Mouse (Mus musculus) right cerebral cortex, postnatal 4 days (tissue): ENCODE measurements around the gene Chd1l.

Experiments used
- DNase-seq: peaks from one replicate; pipeline ENCODE4 v3.0.0-alpha.2; 2022

Chd1l gene

DNA sequence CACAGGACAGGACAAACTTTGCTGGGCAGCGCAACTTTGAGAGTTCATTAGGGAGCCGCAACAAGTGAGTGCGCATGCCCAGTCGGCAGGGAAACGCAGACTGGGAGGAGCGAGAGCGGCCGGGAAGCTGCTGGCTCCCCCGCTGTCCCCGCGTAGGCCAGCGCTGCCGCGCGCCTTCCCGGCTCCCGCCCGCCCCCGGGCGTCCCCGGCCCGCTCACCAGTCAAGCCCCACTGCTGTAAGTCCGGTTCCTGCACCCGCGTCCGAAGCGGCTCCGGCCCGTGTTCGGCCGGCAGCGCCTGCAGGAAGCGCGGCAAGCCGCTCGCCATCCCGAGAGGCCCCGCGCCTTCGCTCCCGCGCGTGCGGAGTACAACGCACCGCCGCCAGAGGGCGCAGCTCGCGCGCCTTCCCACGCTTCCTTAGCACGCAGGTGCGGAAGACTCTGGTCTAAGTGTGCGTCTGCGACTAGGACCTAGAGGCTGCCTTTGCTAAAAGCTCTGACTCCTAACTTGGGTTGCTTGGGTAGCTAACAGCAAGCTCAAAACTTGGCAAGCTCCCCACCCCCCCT lies at the start of gene Chd1l:
Gene Chd1l, minus strand, starts transcription at position 359 of the 566 bp plus-strand sequence.
- DNase-seq, result peak; percentile 92

- DNase-seq, result no peak
Measured at GRCm38 (mm10) chr3:97659746-97660145, 49.7 kb upstream of the Chd1l start.

GRCm38 (mm10) chr3:97658426-97659193 lies 48.6 kb upstream of the Chd1l start:
- DNase-seq, result peak; percentile 65

GRCm38 (mm10) chr3:97657655-97658411 lies 47.8 kb upstream of the Chd1l start, which contains the start of gene Prkab2:
Prkab2 (plus strand) TSS chr3:97658193.
- DNase-seq, result peak; percentile 100

GRCm38 (mm10) chr3:97654901-97655300 lies 44.9 kb upstream of the Chd1l start:
- DNase-seq, result peak; percentile 21

- DNase-seq, result no peak
Measured at GRCm38 (mm10) chr3:97653781-97654180, 43.8 kb upstream of the Chd1l start.

DNA sequence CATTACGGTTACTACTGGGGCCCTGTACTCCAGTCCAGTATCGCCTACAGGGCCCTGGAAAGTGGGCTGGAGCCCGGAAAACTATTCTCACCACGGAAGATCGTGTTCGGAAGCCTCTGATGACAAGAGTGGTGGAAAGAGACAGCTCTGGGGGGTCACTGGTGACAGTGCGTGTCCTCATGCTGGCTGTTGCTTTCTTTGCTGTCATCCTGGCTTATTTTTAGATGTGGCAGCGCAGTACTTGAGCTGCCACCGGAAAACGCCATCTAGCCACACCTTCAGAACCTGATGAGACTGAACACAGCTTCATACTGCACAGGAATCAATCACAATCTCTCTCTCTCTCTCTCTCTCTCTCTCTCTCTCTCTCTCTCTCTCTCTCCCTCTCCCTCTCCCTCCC lies 41.6 kb upstream of the Chd1l start:
- DNase-seq, result no peak

DNA sequence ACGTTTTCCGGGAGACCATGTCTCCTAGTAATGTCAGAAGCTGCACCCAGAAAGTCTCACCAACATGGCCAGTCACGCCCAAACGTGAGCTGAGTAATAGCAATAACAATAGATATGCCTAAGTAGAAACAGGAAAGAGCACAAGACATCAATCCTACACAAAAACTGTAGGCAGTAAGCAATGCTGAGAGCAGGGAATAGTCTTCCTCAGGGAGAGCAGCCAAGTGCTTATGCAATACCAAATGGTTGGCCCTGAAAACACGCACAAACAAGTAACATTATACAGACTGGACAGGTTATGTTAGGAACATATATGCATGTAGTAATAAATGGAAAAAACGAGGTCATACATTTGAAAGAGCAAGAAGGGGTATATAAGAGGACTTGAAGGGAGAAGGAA lies 39.5 kb upstream of the Chd1l start:
- no peak for DNase-seq

DNA sequence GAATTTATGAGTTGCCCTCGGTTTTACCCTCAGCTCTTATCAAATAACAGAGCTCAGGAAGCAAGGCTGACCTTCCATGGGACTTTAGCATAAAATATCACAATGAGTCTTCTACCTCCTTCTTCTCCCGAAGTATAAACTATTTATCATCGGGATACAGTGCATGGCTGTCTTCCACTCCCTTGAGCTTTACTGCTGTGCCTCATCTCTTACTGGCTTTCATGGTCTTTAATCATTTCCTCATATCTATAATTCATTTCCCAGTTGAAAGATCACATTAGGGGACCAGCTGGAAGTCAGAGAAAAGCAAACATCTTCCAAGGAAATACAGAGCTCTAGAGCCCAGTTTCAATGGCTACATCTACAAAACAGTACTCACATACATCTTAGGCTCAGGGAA lies 39.0 kb upstream of the Chd1l start:
- DNase-seq, result no peak

DNA sequence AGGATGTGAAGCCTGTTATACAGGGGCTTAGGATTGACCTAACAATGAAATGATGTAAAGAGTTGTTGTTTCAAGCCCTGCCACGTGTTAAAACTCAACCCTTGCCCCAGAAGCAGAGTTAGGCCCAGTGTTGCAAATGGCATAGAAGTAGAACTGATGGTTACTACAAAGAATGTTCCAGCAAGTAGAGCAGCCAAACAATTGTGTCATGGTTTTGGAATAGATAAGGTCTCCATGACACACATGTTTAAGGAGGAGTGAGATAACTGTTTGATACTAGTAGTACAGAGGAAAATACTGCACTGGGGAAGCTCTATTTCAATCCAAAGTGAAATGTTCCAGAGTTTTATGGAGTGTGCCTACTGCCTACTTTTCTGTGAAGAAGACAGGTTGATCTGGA lies 38.5 kb upstream of the Chd1l start:
- no peak for DNase-seq

GRCm38 (mm10) chr3:97642001-97642400 lies 32.0 kb upstream of the Chd1l start:
- DNase-seq, result no peak

DNA sequence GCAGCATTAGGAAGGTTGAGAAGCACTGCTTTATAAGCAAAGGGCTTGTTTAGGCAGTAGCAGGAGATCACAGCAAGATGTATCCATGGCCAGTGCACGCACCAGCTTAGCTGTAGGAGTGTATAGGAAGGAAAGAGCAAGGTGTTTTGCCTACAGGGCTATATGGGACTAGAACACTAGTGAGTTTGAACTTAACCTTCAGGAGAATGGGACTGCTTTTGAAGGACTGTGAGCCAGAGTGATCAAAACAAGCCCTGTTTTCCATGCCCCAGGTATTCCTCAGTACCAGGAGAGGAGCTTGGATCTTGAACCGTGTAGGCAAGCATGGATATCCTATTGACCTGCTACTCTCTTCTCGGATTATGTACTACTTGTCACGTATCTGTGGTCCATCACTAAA lies 31.4 kb upstream of the Chd1l start:
- no peak for DNase-seq

- no peak for DNase-seq
Measured at GRCm38 (mm10) chr3:97634288-97634761, 24.3 kb upstream of the Chd1l start.

- no peak for DNase-seq
Measured at GRCm38 (mm10) chr3:97633456-97633855, 23.5 kb upstream of the Chd1l start.

DNA sequence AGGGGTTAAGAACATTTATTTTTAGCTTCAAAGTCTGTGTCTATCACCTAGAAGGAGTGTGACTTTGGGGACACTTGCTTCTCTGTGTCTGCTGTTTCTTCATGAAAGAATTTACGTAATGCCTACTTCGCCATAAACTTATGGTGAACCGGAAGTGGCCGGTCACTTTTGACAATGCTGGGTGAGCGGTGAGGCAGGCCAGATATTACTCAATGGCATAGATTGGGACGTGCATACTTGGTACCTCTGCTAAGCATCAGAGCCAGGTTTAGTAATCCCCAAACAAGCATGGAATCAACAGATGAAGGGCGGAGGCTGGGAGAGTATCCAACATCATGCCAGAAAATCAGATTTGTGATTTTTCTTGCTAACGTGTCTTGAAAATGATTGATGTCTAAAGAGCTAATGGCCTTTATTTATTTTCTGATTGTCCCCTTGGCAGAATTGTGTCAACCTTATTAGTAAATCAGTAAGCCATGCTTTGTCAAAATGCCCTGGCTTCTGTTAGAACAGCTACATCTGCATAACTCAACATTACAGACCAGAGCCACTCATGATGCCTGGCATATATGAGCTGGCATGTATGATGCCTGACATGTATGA lies 21.4 kb upstream of the Chd1l start:
- no peak for DNase-seq

DNA sequence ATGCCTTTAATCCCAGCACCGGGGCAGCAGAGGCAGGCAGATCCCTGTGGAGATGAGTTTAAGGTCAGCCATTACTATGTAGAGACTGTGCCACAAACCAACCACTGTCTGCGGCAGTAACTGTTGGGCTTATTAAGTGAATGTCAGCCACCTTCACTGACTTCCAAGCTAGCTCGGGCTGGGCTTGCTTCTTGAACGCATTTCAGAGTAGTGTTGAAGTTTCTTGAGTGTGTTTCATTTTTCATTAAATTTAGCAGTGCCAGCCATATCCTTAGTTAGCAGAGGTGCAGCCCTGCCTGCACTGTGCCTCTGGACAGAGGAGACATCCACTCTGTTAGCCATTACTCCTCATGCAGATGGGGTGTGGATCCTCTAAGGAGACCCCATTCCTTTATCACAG lies 20.7 kb upstream of the Chd1l start:
- DNase-seq, result no peak

- no peak for DNase-seq
Measured at GRCm38 (mm10) chr3:97629941-97630340, 19.9 kb upstream of the Chd1l start.

- no peak for DNase-seq
Measured at GRCm38 (mm10) chr3:97628391-97629001, 18.5 kb upstream of the Chd1l start, which contains the start of gene Fmo5. Fmo5 (plus strand) TSS chr3:97628804.

DNA sequence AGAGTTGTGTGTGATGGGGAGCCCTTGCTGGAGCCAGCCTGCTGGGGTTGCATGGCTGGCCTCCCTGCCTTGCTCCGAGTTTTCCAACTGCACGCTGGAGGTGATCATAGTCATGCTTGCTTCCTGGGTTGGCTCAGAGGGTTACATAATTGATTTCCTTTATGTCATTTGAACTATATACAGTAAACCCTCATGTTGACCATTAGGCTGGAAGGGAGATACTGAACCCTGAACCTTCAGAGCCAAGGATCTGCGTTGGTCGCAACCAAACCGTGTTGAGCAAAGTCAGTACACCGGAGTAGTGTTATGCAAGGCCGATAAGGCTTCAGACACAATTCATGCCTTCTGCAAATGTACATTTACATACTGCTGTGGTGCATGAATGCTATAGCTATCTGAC lies 17.9 kb upstream of the Chd1l start:
- DNase-seq, result no peak

DNA sequence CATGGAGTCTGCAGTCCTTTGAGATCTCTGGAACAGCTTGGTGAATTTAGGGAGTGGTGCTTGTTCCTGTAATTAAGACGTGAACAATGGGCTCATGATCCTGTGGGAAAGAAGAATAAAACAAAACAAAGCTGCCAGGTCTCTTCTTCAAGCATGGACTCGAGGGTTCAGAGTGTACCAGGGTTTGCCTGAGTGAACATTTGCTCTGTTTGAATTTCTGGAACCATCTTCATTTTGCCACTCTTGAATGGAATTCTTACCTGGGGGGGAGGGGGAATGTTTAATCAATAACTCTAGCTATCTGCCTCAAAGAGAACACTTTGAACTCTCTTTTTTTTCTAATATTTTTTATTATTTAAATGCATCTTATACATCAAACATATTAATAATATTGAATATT lies 14.6 kb upstream of the Chd1l start:
- DNase-seq, result no peak

- no peak for DNase-seq
Measured at GRCm38 (mm10) chr3:97620657-97621056, 10.7 kb upstream of the Chd1l start.

DNA sequence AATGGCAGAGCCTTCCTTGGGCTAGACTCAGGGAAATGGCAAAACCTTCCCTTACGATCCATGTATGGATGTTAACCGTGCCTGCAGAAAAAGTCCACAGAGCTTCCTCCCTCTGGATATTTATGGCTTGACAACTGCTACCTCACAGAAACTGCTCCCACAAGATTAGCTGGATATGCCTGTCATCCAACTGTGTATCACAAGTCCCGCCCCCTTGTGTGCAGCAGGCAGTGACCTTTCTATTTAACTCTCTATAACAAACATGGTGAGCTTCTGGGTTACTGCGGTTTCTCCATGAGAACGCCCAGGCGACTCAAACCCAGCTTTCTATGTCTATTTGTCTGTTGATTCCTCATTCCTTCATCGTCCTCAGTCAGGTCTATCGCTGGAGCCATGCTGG lies 7.9 kb upstream of the Chd1l start:
- DNase-seq, result no peak
